Mouse (Mus musculus) C2C12 (cell line): ENCODE results near the gene Uvrag.

Experiments
- CTCF ChIP-seq: IDR thresholded peaks from one replicate; pipeline ENCODE4 v1.5.1; 2011; ENCODE audit not compliant: control insufficient read depth, insufficient read depth, insufficient read length
- FOSL1 ChIP-seq: IDR thresholded peaks from one replicate; pipeline ENCODE4 v1.8.0; 2011; ENCODE audit warnings: mild to moderate bottlenecking, low read length; ENCODE audit not compliant: poor library complexity, insufficient read depth, severe bottlenecking
- MAX ChIP-seq: IDR thresholded peaks from one replicate; pipeline ENCODE4 v1.6.1; 2011; ENCODE audit warnings: mild to moderate bottlenecking, control low read depth
- MYOD1 ChIP-seq: IDR thresholded peaks from one replicate; pipeline ENCODE4 v1.6.1; 2011; ENCODE audit warnings: low read depth; ENCODE audit not compliant: control insufficient read depth, insufficient read length
- MYOG ChIP-seq: IDR thresholded peaks from one replicate; pipeline ENCODE4 v1.6.1; 2011; ENCODE audit not compliant: control insufficient read depth, insufficient read length; ENCODE audit errors: extremely low read depth
- USF1 ChIP-seq: IDR thresholded peaks from one replicate; pipeline ENCODE4 v1.6.1; 2011; ENCODE audit warnings: low read depth, mild to moderate bottlenecking, control low read depth, moderate library complexity

GRCm38 (mm10) chr7:99097781-99098180, 43.2 kb downstream of the Uvrag start:
- no peak for TF ChIP-seq FOSL1
- no peak for TF ChIP-seq CTCF
- no peak for TF ChIP-seq USF1
- TF ChIP-seq MAX: no peak
- TF ChIP-seq MYOD1: no peak
- TF ChIP-seq MYOG: no peak
